Mouse (Mus musculus): Measurements from ENCODE around the gene Arhgap23. TPM values are rescaled to one million over a fixed set of nuclear protein-coding genes. Genes with fewer than 3 reads are reported as not detected.
A peak's percentile ranks its signal among the peaks of the same experiment; 100 is the strongest.

The Arhgap23 gene
- polyA plus RNA-seq, 1 experiment from 2014 or later: 8.5 TPM

GRCm38 (mm10) chr11:97428726-97429077 lies 13.4 kb downstream of the Arhgap23 start:
- H3K36me3 ChIP-seq (replicated peaks; ENCODE audit: control insufficient read depth, insufficient read depth): no peaks in the 10 kb centered on the region
- DNase-seq (ENCODE audit: low spot score) (no peak), ATAC-seq (ENCODE audit: low FRiP score) (no peak)
- peak overlapping the region; percentile 23 for H3K4me3 ChIP-seq (replicated peaks; ENCODE audit: low read length)
- peak overlapping the region; percentile 29 for H3K9ac ChIP-seq
- no peaks in the 10 kb centered on the region for H3K9me3 ChIP-seq (ENCODE audit: control insufficient read depth, low read length)
- peak overlapping the region; percentile 65 for H3K4me2 ChIP-seq (replicated peaks)
- WGBS: 53% methylated on average over 4 of the region's 4 CpGs
- H3K27ac ChIP-seq: peak overlapping the region; percentile 15; the same call in 1 of the 2 replicates
- no peaks in the 10 kb centered on the region for H3K27me3 ChIP-seq (ENCODE audit: control insufficient read depth, insufficient read depth, low read length)
- peaks cover 12% of the 10 kb centered on the region for H3K4me1 ChIP-seq (replicated peaks; ENCODE audit: control insufficient read depth, insufficient read depth, low read length)

GRCm38 (mm10) chr11:97429615-97430014 lies 14.3 kb downstream of the Arhgap23 start:
- 80% methylated on average over 8 of the region's 8 CpGs for WGBS
- Histone ChIP-seq H3K4me2 (replicated peaks) (no peak overlapping the region), H3K36me3 (replicated peaks; ENCODE audit: control insufficient read depth, insufficient read depth) (no peaks in the 10 kb centered on the region), H3K9ac (no peak overlapping the region), H3K9me3 (ENCODE audit: control insufficient read depth, low read length) (no peaks in the 10 kb centered on the region), H3K27ac (no peak overlapping the region), H3K4me1 (replicated peaks; ENCODE audit: control insufficient read depth, insufficient read depth, low read length) (peaks cover 13% of the 10 kb centered on the region), H3K27me3 (ENCODE audit: control insufficient read depth, insufficient read depth, low read length) (no peaks in the 10 kb centered on the region), H3K4me3 (replicated peaks; ENCODE audit: low read length) (no peak overlapping the region)
- no peak for ATAC-seq (ENCODE audit: low FRiP score)
- no peak for DNase-seq (ENCODE audit: low spot score)

GRCm38 (mm10) chr11:97432015-97432414 lies 16.7 kb downstream of the Arhgap23 start:
- no peak for ATAC-seq (ENCODE audit: low FRiP score)
- peaks cover 23% of the 10 kb centered on the region for H3K4me1 ChIP-seq (replicated peaks; ENCODE audit: control insufficient read depth, insufficient read depth, low read length)
- DNase-seq (ENCODE audit: low spot score): no peak
- H3K4me2 ChIP-seq (replicated peaks): no peak overlapping the region
- no peak overlapping the region for H3K27ac ChIP-seq
- H3K9me3 ChIP-seq (ENCODE audit: control insufficient read depth, low read length): no peaks in the 10 kb centered on the region
- H3K9ac ChIP-seq: no peak overlapping the region
- no peaks in the 10 kb centered on the region for H3K27me3 ChIP-seq (ENCODE audit: control insufficient read depth, insufficient read depth, low read length)
- H3K4me3 ChIP-seq (replicated peaks; ENCODE audit: low read length): no peak overlapping the region
- no peaks in the 10 kb centered on the region for H3K36me3 ChIP-seq (replicated peaks; ENCODE audit: control insufficient read depth, insufficient read depth)
- WGBS: 15% methylated on average over 3 of the region's 3 CpGs

DNA sequence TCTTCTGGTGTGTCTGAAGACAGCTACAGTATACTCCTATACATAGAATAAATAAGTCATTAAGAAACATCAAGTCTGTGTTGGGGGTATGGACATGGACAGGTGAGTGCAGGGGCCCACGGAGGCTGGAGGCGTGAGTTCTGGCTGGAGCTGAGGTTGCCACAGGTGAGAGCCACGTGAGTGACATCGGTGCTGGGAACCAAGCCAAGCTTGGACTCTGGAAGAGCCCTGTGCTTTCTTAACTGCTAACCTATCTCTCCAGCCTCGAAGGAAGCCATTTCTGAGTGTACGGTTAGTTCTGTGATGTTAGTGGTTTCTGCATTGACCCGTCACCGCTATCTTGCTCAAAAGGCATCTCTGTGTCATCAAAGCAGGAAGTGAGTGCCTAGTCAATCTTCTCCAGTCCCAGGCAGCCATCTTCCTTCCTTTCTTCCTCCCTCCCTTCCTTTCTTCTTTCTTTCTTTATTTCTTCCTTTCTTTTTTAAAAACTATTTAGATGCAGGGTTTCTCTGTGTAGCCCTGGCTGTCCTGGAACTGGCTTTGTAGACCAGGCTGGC lies 17.7 kb downstream of the Arhgap23 start:
- DNase-seq (ENCODE audit: low spot score) (no peak), ATAC-seq (ENCODE audit: low FRiP score) (no peak)
- WGBS: 82% methylated on average over 8 of the region's 8 CpGs
- Histone ChIP-seq H3K27me3 (ENCODE audit: control insufficient read depth, insufficient read depth, low read length) (0 out of 2 replicates have a peak, but pooled peaks cover under 1% of the 10 kb centered on the region), H3K9ac (no peak overlapping the region), H3K27ac (no peak overlapping the region), H3K4me1 (replicated peaks; ENCODE audit: control insufficient read depth, insufficient read depth, low read length) (peaks cover 16% of the 10 kb centered on the region), H3K9me3 (ENCODE audit: control insufficient read depth, low read length) (no peaks in the 10 kb centered on the region), H3K4me2 (replicated peaks) (no peak overlapping the region), H3K36me3 (replicated peaks; ENCODE audit: control insufficient read depth, insufficient read depth) (no peaks in the 10 kb centered on the region), H3K4me3 (replicated peaks; ENCODE audit: low read length) (no peak overlapping the region)

- Histone ChIP-seq H3K9me3 (ENCODE audit: control insufficient read depth, low read length) (no peaks in the 10 kb centered on the region), H3K4me2 (replicated peaks) (no peak overlapping the region), H3K27me3 (ENCODE audit: control insufficient read depth, insufficient read depth, low read length) (peaks cover 11% of the 10 kb centered on the region; the same call in 1 of the 2 replicates), H3K4me3 (replicated peaks; ENCODE audit: low read length) (no peak overlapping the region), H3K27ac (no peak overlapping the region), H3K4me1 (replicated peaks; ENCODE audit: control insufficient read depth, insufficient read depth, low read length) (peaks cover 11% of the 10 kb centered on the region), H3K9ac (no peak overlapping the region), H3K36me3 (replicated peaks; ENCODE audit: control insufficient read depth, insufficient read depth) (no peaks in the 10 kb centered on the region)
- DNase-seq (ENCODE audit: low spot score) (no peak), ATAC-seq (ENCODE audit: low FRiP score) (no peak)
- WGBS: 68% methylated on average over 8 of the region's 8 CpGs
Observed at GRCm38 (mm10) chr11:97434121-97434520, 18.8 kb downstream of the Arhgap23 start.

- Histone ChIP-seq H3K27me3 (ENCODE audit: control insufficient read depth, insufficient read depth, low read length) (peaks cover 18% of the 10 kb centered on the region; the same call in 1 of the 2 replicates), H3K4me1 (replicated peaks; ENCODE audit: control insufficient read depth, insufficient read depth, low read length) (peaks cover 11% of the 10 kb centered on the region), H3K27ac (0 out of 2 replicates have a peak overlapping the region, but pooled peaks have one; percentile 29), H3K36me3 (replicated peaks; ENCODE audit: control insufficient read depth, insufficient read depth) (no peaks in the 10 kb centered on the region), H3K9ac (peak overlapping the region; percentile 31; the same call in 1 of the 2 replicates), H3K4me3 (replicated peaks; ENCODE audit: low read length) (no peak overlapping the region; the same call in 1 of the 2 replicates), H3K9me3 (ENCODE audit: control insufficient read depth, low read length) (no peaks in the 10 kb centered on the region), H3K4me2 (replicated peaks) (peak overlapping the region; percentile 39)
- DNase-seq (ENCODE audit: low spot score): no peak
- ATAC-seq (ENCODE audit: low FRiP score): peak; percentile 71
- 5% methylated on average over 15 of the region's 15 CpGs for whole genome bisulfite sequencing
Observed at GRCm38 (mm10) chr11:97434704-97435454, 19.5 kb downstream of the Arhgap23 start.

DNA sequence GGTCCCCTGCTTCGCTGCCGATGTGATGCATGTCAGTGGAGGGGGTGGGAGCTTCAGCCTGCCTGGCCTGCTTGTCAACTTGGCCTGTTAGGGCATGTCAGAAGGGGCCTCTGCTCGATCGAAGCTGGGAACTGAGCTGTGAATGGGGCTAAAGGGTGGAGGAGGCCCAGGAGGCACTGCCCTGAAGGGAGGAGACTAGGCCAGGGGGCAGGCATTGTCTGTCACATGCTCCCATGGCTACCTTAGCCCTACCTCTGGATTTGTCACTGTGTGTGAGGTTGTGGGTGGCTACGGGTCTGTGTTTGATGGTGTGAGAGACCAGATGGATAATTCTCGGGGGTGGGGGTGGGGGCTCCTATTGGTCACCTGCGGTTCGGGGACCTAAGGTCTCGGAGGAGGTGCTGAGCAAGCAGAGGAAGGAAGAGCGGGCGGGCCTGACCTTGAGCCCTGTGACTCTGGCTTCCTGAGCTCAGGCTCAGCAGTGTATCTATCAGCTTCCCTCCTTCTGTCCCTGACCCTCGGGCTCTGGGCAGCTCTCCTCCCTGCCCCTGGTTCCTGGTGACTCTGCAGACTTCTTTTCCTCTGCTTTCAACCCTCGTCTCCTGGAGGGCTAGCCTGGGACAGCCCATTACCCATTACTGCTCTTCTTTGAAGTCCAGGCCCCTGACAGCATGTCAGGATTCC lies 20.6 kb downstream of the Arhgap23 start:
- Histone ChIP-seq H3K27ac (0 out of 2 replicates have a peak overlapping the region, but pooled peaks have one; percentile 32), H3K27me3 (ENCODE audit: control insufficient read depth, insufficient read depth, low read length) (peaks cover 27% of the 10 kb centered on the region), H3K9ac (no peak overlapping the region), H3K4me3 (replicated peaks; ENCODE audit: low read length) (no peak overlapping the region), H3K9me3 (ENCODE audit: control insufficient read depth, low read length) (no peaks in the 10 kb centered on the region), H3K36me3 (replicated peaks; ENCODE audit: control insufficient read depth, insufficient read depth) (no peaks in the 10 kb centered on the region), H3K4me1 (replicated peaks; ENCODE audit: control insufficient read depth, insufficient read depth, low read length) (peaks cover 18% of the 10 kb centered on the region), H3K4me2 (replicated peaks) (no peak overlapping the region)
- DNase-seq (ENCODE audit: low spot score) (no peak), ATAC-seq (ENCODE audit: low FRiP score) (no peak)
- WGBS: 64% methylated on average over 12 of the region's 13 CpGs

DNA sequence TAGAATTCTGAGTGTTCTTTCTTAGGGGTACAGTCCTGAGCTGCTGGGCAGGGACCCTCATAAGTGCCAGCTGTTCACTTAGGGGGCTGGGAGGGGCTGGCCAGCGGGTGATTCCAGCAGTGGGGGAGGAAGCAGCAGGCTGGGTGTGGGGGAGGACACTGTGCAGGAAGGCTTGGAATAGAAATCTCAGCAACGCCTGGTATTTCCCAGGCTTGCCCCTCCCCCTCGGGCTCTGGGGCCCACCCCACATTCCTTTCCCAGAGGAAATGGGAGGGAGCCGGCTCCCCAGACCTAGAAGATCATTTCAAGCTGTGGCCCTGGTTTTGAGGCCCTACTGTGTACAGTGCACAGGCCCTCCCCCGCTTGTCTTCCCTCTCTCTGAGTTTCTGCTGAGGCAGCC lies 22.4 kb downstream of the Arhgap23 start:
- no peak for ATAC-seq (ENCODE audit: low FRiP score)
- Histone ChIP-seq H3K36me3 (replicated peaks; ENCODE audit: control insufficient read depth, insufficient read depth) (no peaks in the 10 kb centered on the region), H3K27me3 (ENCODE audit: control insufficient read depth, insufficient read depth, low read length) (peaks cover 37% of the 10 kb centered on the region), H3K27ac (peak overlapping the region; percentile 47; the same call in 1 of the 2 replicates), H3K4me3 (replicated peaks; ENCODE audit: low read length) (no peak overlapping the region), H3K4me2 (replicated peaks) (no peak overlapping the region), H3K4me1 (replicated peaks; ENCODE audit: control insufficient read depth, insufficient read depth, low read length) (peaks cover 25% of the 10 kb centered on the region), H3K9ac (no peak overlapping the region), H3K9me3 (ENCODE audit: control insufficient read depth, low read length) (no peaks in the 10 kb centered on the region)
- WGBS: 20% methylated on average over 5 of the region's 5 CpGs
- DNase-seq (ENCODE audit: low spot score): no peak

DNA sequence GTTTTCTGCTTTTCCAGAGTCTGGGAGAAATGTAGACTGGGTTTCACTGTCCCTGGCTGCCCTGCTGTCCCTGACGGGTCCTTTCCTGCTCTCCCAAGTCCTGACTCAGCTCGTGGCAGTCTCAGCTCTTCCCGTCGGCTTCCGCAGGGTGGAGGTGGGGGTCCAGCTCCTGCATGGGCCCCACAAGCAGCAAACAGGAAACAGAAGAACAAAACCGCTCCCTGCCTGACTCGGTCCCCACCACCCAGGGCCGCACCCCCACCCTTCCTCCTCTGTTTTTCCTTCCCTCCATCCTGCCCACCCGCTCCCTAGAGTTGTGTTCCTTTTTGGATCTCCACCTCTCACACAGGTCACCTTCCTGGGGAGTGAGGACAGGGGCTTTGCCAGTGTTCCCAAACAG lies 23.5 kb downstream of the Arhgap23 start:
- H3K4me2 ChIP-seq (replicated peaks): no peak overlapping the region
- H3K27ac ChIP-seq: peak overlapping the region; percentile 47
- no peak overlapping the region for H3K4me3 ChIP-seq (replicated peaks; ENCODE audit: low read length)
- peaks cover 25% of the 10 kb centered on the region for H3K4me1 ChIP-seq (replicated peaks; ENCODE audit: control insufficient read depth, insufficient read depth, low read length)
- no peak overlapping the region for H3K9ac ChIP-seq
- WGBS: 55% methylated on average over 8 of the region's 9 CpGs
- no peaks in the 10 kb centered on the region for H3K9me3 ChIP-seq (ENCODE audit: control insufficient read depth, low read length)
- no peaks in the 10 kb centered on the region for H3K36me3 ChIP-seq (replicated peaks; ENCODE audit: control insufficient read depth, insufficient read depth)
- peaks cover 37% of the 10 kb centered on the region for H3K27me3 ChIP-seq (ENCODE audit: control insufficient read depth, insufficient read depth, low read length)
- DNase-seq (ENCODE audit: low spot score) (no peak), ATAC-seq (ENCODE audit: low FRiP score) (no peak)

Data from hindbrain, embryonic 14.5 days (tissue).